ENCODE assay signal across 14 mouse cellular contexts in the genomic region with DNA sequence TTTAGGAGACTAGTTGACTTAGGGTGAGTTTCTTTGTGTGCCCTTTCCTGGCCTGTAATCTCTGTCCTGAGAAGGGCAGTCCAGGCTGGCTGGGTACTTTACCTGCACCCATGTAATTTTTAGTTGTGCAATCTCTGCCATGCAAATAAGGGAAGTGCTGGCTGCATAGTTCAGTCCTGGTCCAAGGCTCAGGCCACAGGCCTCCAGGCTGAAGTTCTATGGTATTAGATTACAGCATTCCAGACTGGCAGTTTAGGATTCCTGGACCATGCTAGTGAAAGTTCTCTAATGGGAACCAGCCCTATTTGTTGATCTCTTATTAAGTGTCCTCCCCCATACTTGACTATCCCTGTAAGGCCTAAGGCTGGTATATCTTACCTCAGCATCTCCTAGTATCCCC.
DNase-seq lines count a peak whose midpoint lies in the region; ATAC-seq lines count a peak whose summit lies in the region.
"Had no signal": no experiment of that assay in that cellular context is flagged by ENCODE, and none has a peak within 500 bp of the region (broad histone marks: within the 10 kb centered on the region; RNA-seq: fewer than 3 reads in every experiment).

No protein-coding gene starts in this region.

- 0 out of 2 replicates have a peak, but pooled peaks have one; percentile 39 for ATAC-seq in kidney, embryonic 14.5 days (ENCODE audit: low FRiP score, low TSS enrichment)
- peak; percentile 55; the same call in 1 of the 2 replicates for ATAC-seq in liver, embryonic 16.5 days (ENCODE audit: low read depth)
- no peak for ATAC-seq in inflammation-experienced regulatory T-cells, adult 6 months
- ATAC-seq: forebrain, embryonic 13.5 days had no signal

- H3K9me3 ChIP-seq in kidney, embryonic 14.5 days (ENCODE audit: control insufficient read depth, low read length), result no peaks in the 10 kb centered on the region
- H3K9me3 ChIP-seq in embryonic facial prominence, embryonic 10.5 days, result no peaks in the 10 kb centered on the region
- no peaks in the 10 kb centered on the region for H3K9me3 ChIP-seq in liver, embryonic 16.5 days (replicated peaks; ENCODE audit: control insufficient read depth, low read length)
- H3K9me3 ChIP-seq: embryonic facial prominence, embryonic 12.5 days; forebrain, embryonic 13.5 days; hindbrain, embryonic 12.5 days; lung, embryonic 15.5 days had no signal

- H3K27ac ChIP-seq in kidney, embryonic 14.5 days (ENCODE audit: low read depth, low read length), result no peak overlapping the region
- peak overlapping the region; percentile 48 for H3K27ac ChIP-seq in embryonic facial prominence, embryonic 10.5 days (replicated peaks)
- no peak overlapping the region for H3K27ac ChIP-seq in liver, embryonic 16.5 days (ENCODE audit: low read length)
- H3K27ac ChIP-seq: embryonic facial prominence, embryonic 12.5 days; forebrain, embryonic 13.5 days; hindbrain, embryonic 12.5 days; left cerebral cortex, adult 2 months; lung, embryonic 15.5 days had no signal

- no peaks in the 10 kb centered on the region for H3K27me3 ChIP-seq in kidney, embryonic 14.5 days (ENCODE audit: control insufficient read depth, insufficient read depth, low read length)
- H3K27me3 ChIP-seq in embryonic facial prominence, embryonic 10.5 days (replicated peaks; ENCODE audit: low read depth, poor library complexity, severe bottlenecking), result no peaks in the 10 kb centered on the region
- no peaks in the 10 kb centered on the region for H3K27me3 ChIP-seq in liver, embryonic 16.5 days (ENCODE audit: control insufficient read depth, insufficient read depth, low read depth, low read length)
- H3K27me3 ChIP-seq: embryonic facial prominence, embryonic 12.5 days; forebrain, embryonic 13.5 days; hindbrain, embryonic 12.5 days; lung, embryonic 15.5 days had no signal

- peaks cover 14% of the 10 kb centered on the region; the same call in 1 of the 2 replicates for H3K36me3 ChIP-seq in kidney, embryonic 14.5 days (ENCODE audit: control insufficient read depth, insufficient read depth, low read length)
- H3K36me3 ChIP-seq in embryonic facial prominence, embryonic 10.5 days (replicated peaks), result peaks cover 17% of the 10 kb centered on the region
- H3K36me3 ChIP-seq in liver, embryonic 16.5 days (ENCODE audit: control insufficient read depth, insufficient read depth), result no peaks in the 10 kb centered on the region

- H3K4me2 ChIP-seq in kidney, embryonic 14.5 days (replicated peaks; ENCODE audit: low read depth, low read length), result no peak overlapping the region
- no peak overlapping the region for H3K4me2 ChIP-seq in liver, embryonic 16.5 days (ENCODE audit: low read depth, low read length)
- H3K4me2 ChIP-seq: embryonic facial prominence, embryonic 12.5 days; forebrain, embryonic 13.5 days; hindbrain, embryonic 12.5 days; lung, embryonic 15.5 days had no signal

- no peak for DNase-seq in kidney, postnatal 4 days
- peak; percentile 46 for DNase-seq in Muller cell, postnatal 12 days (ENCODE audit: inconsistent ontology term)
- peak; percentile 46 for DNase-seq in embryonic facial prominence, embryonic 10.5 days (ENCODE audit: low spot score)
- no peak for DNase-seq in natural killer cell, adult 2 months (ENCODE audit: low spot score in 2 of 2)
- DNase-seq in right cerebral cortex, postnatal 14 days, result no peak
- DNase-seq: cerebellum, adult 11-12 months had no signal

- no peak overlapping the region for H3K9ac ChIP-seq in kidney, embryonic 14.5 days (ENCODE audit: low read depth, low read length)
- H3K9ac ChIP-seq in liver, embryonic 16.5 days (ENCODE audit: low read depth, low read length), result no peak overlapping the region
- H3K9ac ChIP-seq: embryonic facial prominence, embryonic 12.5 days; forebrain, embryonic 13.5 days; hindbrain, embryonic 12.5 days; lung, embryonic 15.5 days had no signal

- H3K4me1 ChIP-seq in kidney, embryonic 14.5 days (ENCODE audit: control insufficient read depth, insufficient read depth, low read length), result no peaks in the 10 kb centered on the region
- peaks cover 15% of the 10 kb centered on the region for H3K4me1 ChIP-seq in embryonic facial prominence, embryonic 10.5 days
- no peaks in the 10 kb centered on the region for H3K4me1 ChIP-seq in liver, embryonic 16.5 days (ENCODE audit: control insufficient read depth, low read depth, low read length)
- H3K4me1 ChIP-seq: lung, embryonic 15.5 days had no signal

- H3K4me3 ChIP-seq in kidney, embryonic 14.5 days (ENCODE audit: low read length), result no peak overlapping the region
- H3K4me3 ChIP-seq in embryonic facial prominence, embryonic 10.5 days, result no peak overlapping the region
- H3K4me3 ChIP-seq in liver, embryonic 16.5 days (ENCODE audit: low read depth, low read length), result no peak overlapping the region
- H3K4me3 ChIP-seq: embryonic facial prominence, embryonic 12.5 days; forebrain, embryonic 13.5 days; hindbrain, embryonic 12.5 days; left cerebral cortex, adult 2 months; lung, embryonic 15.5 days had no signal

Comparison
In these comparisons a context has a peak if more than half of its experiments do, and no peak if none do; other contexts are left out.
1. DNase-seq: peak in Muller cell, postnatal 12 days (single experiment) and embryonic facial prominence, embryonic 10.5 days (single experiment); none in kidney, postnatal 4 days (0 of 2), natural killer cell, adult 2 months (0 of 2) and right cerebral cortex, postnatal 14 days (single experiment).